Mouse (Mus musculus) left cerebral cortex, postnatal 4 days (tissue): ENCODE results near the gene Mief1. TPM values are rescaled to one million over a fixed set of nuclear protein-coding genes. Genes with fewer than 3 reads are reported as not detected.

Source experiments
- DNase-seq: peaks from one replicate; pipeline ENCODE4 v3.0.0-alpha.2; 2022
- intact Hi-C: fragments of 180-260 bp; cut with DNase I; formaldehyde crosslinking; loops from one replicate; pipeline ENCODE4 v1.15.1; 2025
- total RNA-seq, 2 experiments: library from RNA; stranded (reverse); gene quantifications; 2 replicates each; pipeline ENCODE4 v1.2.3; 2021

Gene Mief1
- total RNA-seq, 2 experiments from 2014 or later: 29.3 to 30.6 TPM

DNA sequence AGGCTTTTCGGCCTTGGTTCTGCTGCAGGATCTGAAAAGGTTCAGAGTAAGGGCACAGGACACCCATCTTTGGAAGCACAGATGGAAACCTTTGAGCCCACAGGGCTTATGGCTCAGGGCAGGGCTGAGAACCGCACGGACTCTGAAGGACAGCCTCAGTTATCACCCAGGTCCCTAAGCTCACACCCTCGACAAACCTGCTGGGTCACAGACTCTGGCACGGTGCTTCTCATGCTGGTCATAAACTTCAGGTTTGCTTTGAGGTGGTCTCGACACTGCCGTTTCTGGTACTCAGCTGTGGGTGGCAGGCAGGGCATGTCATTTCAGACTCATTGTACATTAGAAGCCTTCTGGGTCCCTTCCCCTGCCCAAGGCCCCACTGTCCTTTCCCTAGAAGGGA lies 27.3 kb downstream of the Mief1 start:
- intact Hi-C loops: no loop called here
- no peak for DNase-seq

DNA sequence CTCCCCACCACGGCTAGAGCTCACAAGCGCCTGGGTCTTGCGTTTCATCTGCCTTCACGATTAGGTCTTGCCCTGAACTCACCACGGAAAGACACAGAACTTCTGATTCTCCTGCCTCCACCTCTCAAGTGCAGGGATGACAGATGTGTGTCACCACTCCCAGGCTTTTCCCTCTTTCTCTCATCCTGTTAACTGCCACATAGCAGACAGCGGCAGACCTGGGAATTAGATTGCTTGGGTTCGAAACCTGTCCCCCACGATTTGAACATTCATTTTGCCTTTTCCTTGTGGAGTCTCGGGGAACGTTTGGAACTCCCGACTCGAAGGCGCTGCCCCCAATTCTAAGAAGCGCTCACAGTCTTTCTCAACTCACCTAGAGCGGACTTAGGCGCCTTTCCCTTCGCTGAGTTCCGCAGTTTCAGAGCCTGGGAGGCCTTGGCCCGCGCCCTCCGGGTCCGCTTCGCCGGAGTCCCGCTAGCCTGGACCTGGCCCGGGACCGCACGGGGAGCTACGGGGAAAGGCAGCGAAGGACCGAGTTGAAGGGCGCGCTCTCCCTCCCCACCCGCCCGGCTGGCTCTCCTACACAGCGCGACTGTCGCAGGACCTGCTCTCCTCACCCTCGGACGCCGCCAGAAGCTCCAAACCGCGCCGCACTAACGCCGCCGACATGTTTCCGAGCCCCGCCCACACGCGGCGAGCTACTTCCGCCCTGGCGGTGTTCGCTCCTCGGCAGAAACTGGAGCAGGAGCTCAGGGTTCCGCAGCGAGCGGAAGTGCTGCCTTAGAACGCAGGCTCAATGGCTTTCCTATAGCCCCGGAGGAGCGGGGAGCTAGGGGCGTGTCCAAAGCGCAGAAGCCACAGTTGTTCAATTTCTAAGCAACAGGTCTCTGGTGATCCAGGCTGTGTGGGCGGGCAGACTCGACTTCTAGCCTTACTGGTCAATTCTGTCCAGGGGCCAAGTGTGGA lies 30.1 kb downstream of the Mief1 start, which contains the start of gene Rps19bp1:
Gene Rps19bp1 (minus strand): TSS at position 706 of the 966 bp plus-strand sequence.
- intact Hi-C loops: no loop called here

DNA sequence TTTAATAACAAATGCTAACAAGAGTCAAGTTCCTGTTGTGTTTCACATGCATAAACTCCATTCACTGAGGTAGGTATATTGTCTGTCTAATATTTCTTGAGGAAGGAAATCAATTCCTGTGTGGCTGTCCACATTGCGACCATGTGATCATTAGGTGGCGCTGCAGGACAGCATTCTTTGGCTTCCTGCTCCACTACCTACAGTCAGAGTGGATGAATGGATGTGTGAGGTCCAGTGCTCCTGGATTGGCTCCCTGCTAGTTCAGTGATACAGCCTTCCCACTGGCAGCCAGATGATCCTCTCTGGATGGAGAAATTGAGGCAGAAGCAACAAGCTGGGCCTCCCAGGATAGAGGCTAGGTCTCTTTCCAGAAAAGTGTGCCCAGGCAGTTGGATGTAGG lies 32.5 kb downstream of the Mief1 start:
- intact Hi-C loops: loop anchor here (5.0 kb wide), 1 partner anchor 436 kb away; no protein-coding TSS in a partner anchor
- DNase-seq: peak; percentile 86

More for the DNA sequence above, 30.1 kb downstream of the Mief1 start, which contains the start of gene Rps19bp1:
- peak; percentile 88 for DNase-seq

DNA sequence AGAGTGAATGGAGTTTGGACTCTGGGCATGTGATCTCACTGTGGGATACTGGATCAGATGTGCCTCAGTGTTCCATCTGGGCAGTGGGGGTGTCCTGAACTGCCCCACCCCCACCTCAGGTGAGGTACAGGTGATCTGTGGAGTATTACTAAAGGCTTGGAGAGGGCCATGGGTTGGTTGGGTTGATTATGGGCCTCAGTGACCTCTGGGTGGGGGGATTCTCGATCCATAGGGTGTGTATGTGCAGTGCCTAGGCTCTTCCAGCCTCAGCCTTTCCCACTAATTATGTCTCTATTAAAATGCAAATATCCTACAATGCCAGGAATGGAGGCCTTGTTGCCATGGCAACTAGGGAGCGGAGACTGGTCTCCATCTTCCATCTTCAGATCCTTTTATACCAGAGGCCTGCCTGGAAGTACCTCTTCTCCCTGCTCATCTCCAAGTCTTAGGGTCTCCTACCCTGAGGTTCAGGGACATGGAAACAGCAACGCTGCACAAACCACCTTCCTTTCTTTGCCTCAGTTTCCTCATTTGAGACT lies 38.1 kb downstream of the Mief1 start:
- intact Hi-C loops: no loop called here

DNA sequence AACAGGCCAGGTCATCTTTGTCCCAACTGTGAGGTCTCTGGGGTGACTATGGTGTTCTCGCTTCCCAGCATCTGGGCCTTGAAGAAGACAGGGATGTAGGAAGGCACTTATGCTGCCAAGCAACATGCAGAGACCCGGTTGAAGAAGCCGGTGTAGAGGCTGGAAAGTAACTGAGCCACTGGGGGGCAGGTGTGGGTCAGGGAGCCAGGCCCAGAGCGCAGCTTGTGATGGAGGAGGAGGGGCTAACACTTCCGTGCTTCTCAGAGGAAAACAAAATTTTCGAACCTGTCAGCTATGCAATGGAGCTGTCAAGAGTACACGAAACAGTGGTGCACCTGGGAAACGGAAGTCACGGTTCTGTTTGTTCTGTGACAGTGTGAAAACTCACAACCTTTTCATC lies 43.3 kb downstream of the Mief1 start:
- DNase-seq: peak; percentile 39
- intact Hi-C loops: no loop called here

More for the DNA sequence above, 38.1 kb downstream of the Mief1 start:
- no peak for DNase-seq

DNA sequence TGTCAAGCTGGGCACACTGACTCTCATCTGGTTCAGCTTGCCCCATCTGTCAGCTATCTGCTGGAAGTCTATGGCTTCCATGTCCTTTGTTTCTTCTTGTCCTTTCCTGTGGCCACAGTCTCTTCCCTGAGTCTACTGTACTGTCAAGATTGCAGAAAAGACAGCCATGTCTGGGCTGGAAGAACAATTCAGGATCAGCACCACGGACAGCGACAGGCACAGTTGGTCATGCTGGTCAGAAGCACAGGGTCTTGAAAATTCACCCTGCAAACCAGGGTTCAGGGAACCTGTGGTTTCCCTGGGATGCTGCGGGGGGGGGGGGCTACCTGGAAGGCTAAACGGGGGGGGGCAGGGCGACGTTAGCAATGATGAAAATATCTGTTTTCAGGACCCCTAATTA lies 43.8 kb downstream of the Mief1 start:
- intact Hi-C loops: no loop called here
- DNase-seq: peak; percentile 51

DNA sequence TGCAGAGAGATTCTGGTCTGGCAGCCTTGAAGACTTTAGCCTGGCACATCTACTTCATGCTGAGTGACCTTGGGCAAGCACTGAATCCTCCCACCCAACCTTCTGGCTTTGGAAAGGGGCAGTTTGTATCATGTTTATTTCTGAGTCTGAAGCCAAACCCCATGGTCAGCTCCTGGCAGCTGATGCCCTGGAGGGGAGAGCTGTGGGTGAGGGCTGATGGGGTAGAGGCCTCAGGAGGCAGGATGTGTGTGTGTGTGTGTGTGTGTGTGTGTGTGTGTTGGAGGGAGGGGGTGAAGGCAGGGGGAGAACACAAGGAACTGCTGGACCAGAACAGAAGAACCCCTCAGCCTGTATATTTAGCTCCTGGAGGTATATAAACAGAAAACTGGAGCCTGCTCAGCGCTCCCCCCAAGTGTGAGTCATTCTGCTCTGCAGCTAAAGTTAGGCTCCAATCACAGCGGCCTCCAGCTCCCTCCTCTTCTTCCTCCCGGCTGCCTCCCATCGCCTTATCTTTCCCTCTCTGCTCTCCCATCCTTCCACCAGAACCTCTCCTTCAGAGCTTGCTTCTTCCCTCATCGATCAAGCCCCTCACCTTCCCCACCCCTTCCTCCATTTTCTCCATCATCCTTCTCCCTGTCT lies 44.4 kb downstream of the Mief1 start:
- no peak for DNase-seq

DNA sequence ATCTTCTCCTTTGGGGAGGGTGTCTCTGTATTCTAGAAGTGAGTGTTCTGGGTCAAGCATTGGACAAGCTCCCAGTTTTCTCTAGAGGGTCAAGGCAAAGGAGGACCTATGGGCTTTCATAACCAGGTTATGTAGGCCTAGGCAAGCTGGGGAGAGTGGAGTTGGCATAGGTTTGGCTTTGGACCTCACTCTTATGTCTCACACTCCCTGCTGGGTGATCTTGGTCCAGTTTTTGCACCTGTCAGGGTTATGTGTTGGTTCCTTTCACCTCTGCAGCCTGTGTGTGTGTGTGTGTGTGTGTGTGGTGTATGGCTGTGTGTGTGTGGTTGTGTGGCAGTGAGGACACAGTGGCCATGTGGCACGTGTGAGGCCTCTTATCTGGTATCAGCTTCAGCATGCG lies 45.2 kb downstream of the Mief1 start:
- DNase-seq: no peak
- intact Hi-C loops: no loop called here

More for the DNA sequence above, 44.4 kb downstream of the Mief1 start:
- intact Hi-C loops: no loop called here

DNA sequence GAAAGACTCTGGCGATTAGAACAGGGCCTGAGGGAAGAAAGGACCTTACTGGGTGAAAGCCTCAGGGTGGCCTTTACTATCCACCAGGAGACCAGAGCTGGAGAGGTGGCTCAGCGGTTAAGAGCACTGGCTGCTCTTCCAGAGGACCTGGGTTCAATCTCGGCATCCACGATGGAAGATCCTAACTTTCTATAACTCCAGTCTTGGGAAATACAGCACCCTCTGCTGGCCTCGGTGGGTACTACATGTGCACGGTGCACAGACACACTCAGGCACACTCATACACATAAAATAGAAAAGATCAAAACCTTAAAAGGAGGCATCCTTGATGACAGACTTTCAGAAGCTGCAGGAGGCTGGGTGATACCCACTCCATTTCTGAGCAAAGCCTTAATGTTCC lies 46.8 kb downstream of the Mief1 start:
- peak; percentile 60 for DNase-seq
- intact Hi-C loops: no loop called here

DNA sequence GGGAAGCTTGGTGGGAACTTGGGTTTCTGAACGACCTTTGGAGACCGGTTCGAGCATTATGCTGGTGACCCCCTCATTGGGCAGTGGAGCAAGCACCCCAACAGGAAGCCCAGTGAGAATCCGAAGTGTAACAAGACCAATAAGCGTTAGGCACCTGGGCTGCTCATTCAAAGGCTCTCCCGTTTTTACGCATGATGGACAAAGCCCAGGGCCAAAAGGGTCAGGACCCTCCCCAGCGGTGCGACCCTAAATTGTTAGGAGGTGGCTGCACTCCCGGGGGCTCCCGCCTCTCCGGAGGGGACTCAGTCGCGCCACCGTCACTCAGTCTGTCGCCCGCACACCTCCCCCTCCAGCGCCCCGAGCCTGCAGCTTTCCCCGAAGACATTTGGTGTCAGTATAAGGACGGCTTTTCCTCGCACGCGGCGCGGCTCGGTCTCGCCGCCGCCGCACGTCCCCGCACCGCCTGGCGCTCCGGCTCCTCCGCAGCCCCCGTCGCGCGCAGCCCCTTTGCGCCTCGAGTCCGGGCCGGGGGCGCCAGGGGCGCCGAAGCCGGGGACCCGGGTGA lies 53.1 kb downstream of the Mief1 start, which contains the start of gene Cacna1i:
Gene Cacna1i (plus strand): TSS at position 388 of the 565 bp plus-strand sequence.
- intact Hi-C loops: loop anchor here (5.0 kb wide), 1 partner anchor 330 kb away; no protein-coding TSS in a partner anchor
- no peak for DNase-seq

DNA sequence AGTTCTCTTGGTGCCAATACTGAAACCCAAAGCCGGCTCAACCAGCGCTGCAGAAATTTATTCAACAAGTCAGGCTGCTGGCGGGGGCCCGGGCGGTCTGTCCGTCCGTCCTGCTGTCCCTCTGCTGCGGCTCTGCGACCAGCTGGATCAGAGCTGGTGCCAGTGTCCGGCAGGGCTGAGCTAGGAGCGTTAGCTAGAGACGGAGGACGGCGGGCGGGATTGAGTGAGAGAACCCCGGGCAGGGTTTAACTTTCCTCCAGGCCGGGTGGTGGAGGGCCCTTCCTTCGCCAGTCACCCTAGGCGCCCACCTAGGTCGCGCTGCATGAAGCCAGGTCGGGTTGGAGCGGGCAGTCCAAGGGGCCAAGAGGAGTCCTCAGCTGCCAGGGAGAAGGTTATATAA lies 54.2 kb downstream of the Mief1 start:
- DNase-seq: no peak
- intact Hi-C loops: loop anchor here (5.0 kb wide), 1 partner anchor 329 kb away; no protein-coding TSS in a partner anchor

DNA sequence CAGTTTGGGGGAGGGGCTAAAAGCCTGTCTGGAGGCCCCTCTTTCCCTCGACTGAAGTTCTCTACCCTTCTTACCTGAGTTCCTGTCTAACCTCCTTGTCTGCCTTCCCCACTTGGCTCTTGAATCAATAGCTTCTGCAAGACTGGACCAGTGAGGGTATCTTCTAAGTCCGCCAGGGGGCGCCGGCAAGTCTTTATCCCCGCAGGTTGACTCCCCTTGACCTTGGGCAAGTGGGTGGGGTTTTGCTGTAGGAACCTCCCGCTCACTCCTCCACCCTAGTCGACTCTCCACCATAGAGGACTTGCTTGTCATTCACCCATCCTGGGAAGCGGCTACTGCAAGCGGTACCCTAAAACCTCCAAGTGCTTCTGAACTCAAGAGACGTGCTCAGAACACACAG lies 55.6 kb downstream of the Mief1 start:
- DNase-seq: peak; percentile 70
- intact Hi-C loops: loop anchor here (5.0 kb wide), 1 partner anchor 328 kb away; no protein-coding TSS in a partner anchor

DNA sequence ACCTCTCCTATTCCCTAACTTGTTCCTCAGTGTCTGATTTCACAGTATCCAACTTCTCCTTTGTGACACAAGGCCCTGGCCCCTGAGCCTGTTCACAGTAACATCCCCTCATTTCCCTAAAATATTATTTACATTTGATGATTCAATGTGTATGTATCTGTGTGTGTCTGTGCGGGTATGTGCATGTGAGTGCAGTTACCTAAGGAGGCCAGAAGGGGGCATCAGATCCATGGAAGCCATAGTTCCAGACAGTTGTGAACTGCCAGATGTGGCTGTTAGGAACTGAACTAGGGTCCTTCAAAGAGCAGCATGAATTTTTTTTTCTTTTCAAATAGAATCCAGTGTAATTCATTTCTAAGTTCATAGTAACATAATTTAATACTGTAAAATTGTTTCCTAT lies 63.3 kb downstream of the Mief1 start:
- DNase-seq: no peak
- intact Hi-C loops: no loop called here

Other genes starting within 250 kb of the Mief1 start
- gene Pdgfb, start 219.0 kb upstream of the Mief1 start, total RNA-seq: 10 to 100 TPM; 19.2 to 26.6 TPM
- 100 to 1,000 TPM; 175 to 191 TPM for gene Syngr1, start 142.7 kb upstream of the Mief1 start, total RNA-seq
- 100 to 1,000 TPM; 535 to 552 TPM for gene Rpl3, start 142.2 kb upstream of the Mief1 start, total RNA-seq
- 10 to 100 TPM; 27.7 to 36.2 TPM for gene Tab1, start 100.9 kb upstream of the Mief1 start, total RNA-seq
- 10 to 100 TPM; 80.4 to 83.1 TPM for gene Mgat3, start 60.3 kb upstream of the Mief1 start, total RNA-seq
- 10 to 100 TPM; 21.1 to 22.2 TPM for gene AC140267.1, start 1.8 kb downstream of the Mief1 start, total RNA-seq
- gene Atf4, start 21.2 kb downstream of the Mief1 start, total RNA-seq: 100 to 1,000 TPM; 116 to 119 TPM
- gene Rps19bp1, start 30.3 kb downstream of the Mief1 start, total RNA-seq: 10 to 100 TPM; 45.1 to 50.3 TPM
- 10 to 100 TPM; 43.3 to 44.4 TPM for gene Cacna1i, start 53.2 kb downstream of the Mief1 start, total RNA-seq